29 mouse cellular contexts compared by ENCODE assay signal in genomic region chr8:122707184-122707583, GRCm38 (mm10). TPM values are rescaled to one million over a fixed set of nuclear protein-coding genes. Genes with fewer than 3 reads are reported as not detected.
A peak's percentile ranks its signal among the peaks of the same experiment; 100 is the strongest.
DNase-seq lines count a peak whose midpoint lies in the region; ATAC-seq lines count a peak whose summit lies in the region.
"Had no signal": no experiment of that assay in that cellular context is flagged by ENCODE, and none has a peak within 500 bp of the region (broad histone marks: within the 10 kb centered on the region; RNA-seq: fewer than 3 reads in every experiment).

No protein-coding gene starts in this region.

- no peak overlapping the region for H3K9ac ChIP-seq in hindbrain, embryonic 12.5 days
- no peak overlapping the region for H3K9ac ChIP-seq in midbrain, embryonic 11.5 days (ENCODE audit: low read length)
- no peak overlapping the region for H3K9ac ChIP-seq in midbrain, embryonic 13.5 days (replicated peaks)
- H3K9ac ChIP-seq: embryonic facial prominence, embryonic 13.5 days; forebrain, embryonic 12.5 days; forebrain, embryonic 15.5 days; heart, embryonic 12.5 days; heart, embryonic 15.5 days; hindbrain, embryonic 15.5 days had no signal

- WGBS in hindbrain, embryonic 10.5 days = 73% methylated on average over 4 of the region's 4 CpGs
- WGBS in hindbrain, embryonic 12.5 days = 78% methylated on average over 4 of the region's 4 CpGs
- WGBS in midbrain, embryonic 11.5 days = 73% methylated on average over 4 of the region's 4 CpGs
- 76% methylated on average over 4 of the region's 4 CpGs for WGBS in midbrain, embryonic 13.5 days

- H3K4me2 ChIP-seq in hindbrain, embryonic 12.5 days (replicated peaks) = no peak overlapping the region
- no peak overlapping the region for H3K4me2 ChIP-seq in midbrain, embryonic 11.5 days
- H3K4me2 ChIP-seq in midbrain, embryonic 13.5 days (replicated peaks) = no peak overlapping the region
- H3K4me2 ChIP-seq: embryonic facial prominence, embryonic 13.5 days; forebrain, embryonic 12.5 days; forebrain, embryonic 15.5 days; heart, embryonic 12.5 days; heart, embryonic 15.5 days; hindbrain, embryonic 15.5 days had no signal

- no peaks in the 10 kb centered on the region for H3K9me3 ChIP-seq in hindbrain, embryonic 10.5 days
- no peaks in the 10 kb centered on the region for H3K9me3 ChIP-seq in hindbrain, embryonic 12.5 days (replicated peaks)
- no peaks in the 10 kb centered on the region for H3K9me3 ChIP-seq in midbrain, embryonic 11.5 days (ENCODE audit: control insufficient read depth, low read length)
- H3K9me3 ChIP-seq in midbrain, embryonic 13.5 days = no peaks in the 10 kb centered on the region
- H3K9me3 ChIP-seq: embryonic facial prominence, embryonic 10.5 days; embryonic facial prominence, embryonic 13.5 days; forebrain, embryonic 12.5 days; forebrain, embryonic 15.5 days; G1E; heart, embryonic 12.5 days; heart, embryonic 15.5 days; hindbrain, embryonic 15.5 days had no signal

- H3K27ac ChIP-seq in hindbrain, embryonic 10.5 days = peak overlapping the region; percentile 70
- H3K27ac ChIP-seq in hindbrain, embryonic 12.5 days = no peak overlapping the region
- H3K27ac ChIP-seq in midbrain, embryonic 11.5 days (ENCODE audit: low read depth, low read length) = no peak overlapping the region
- H3K27ac ChIP-seq in midbrain, embryonic 13.5 days = no peak overlapping the region
- H3K27ac ChIP-seq: embryonic facial prominence, embryonic 10.5 days; embryonic facial prominence, embryonic 13.5 days; forebrain, embryonic 12.5 days; forebrain, embryonic 15.5 days; heart, embryonic 15.5 days; hindbrain, embryonic 15.5 days had no signal

- H3K27me3 ChIP-seq in hindbrain, embryonic 10.5 days (ENCODE audit: insufficient read depth, poor library complexity, severe bottlenecking) = peaks cover 26% of the 10 kb centered on the region; the same call in 1 of the 2 replicates
- H3K27me3 ChIP-seq in hindbrain, embryonic 12.5 days = no peaks in the 10 kb centered on the region
- no peaks in the 10 kb centered on the region for H3K27me3 ChIP-seq in midbrain, embryonic 11.5 days (ENCODE audit: control insufficient read depth, insufficient read depth, low read length)
- H3K27me3 ChIP-seq in midbrain, embryonic 13.5 days = peaks cover 3% of the 10 kb centered on the region; the same call in 1 of the 2 replicates
- H3K27me3 ChIP-seq: forebrain, embryonic 15.5 days; hindbrain, embryonic 15.5 days had no signal

- H3K4me3 ChIP-seq in hindbrain, embryonic 10.5 days = no peak overlapping the region
- H3K4me3 ChIP-seq in hindbrain, embryonic 12.5 days = no peak overlapping the region
- H3K4me3 ChIP-seq in midbrain, embryonic 11.5 days (ENCODE audit: low read depth, low read length) = no peak overlapping the region
- no peak overlapping the region for H3K4me3 ChIP-seq in midbrain, embryonic 13.5 days (replicated peaks)
- H3K4me3 ChIP-seq: embryonic facial prominence, embryonic 10.5 days; embryonic facial prominence, embryonic 13.5 days; erythroblast, embryonic 14.5 days; forebrain, embryonic 12.5 days; forebrain, embryonic 15.5 days; heart, embryonic 12.5 days; heart, embryonic 15.5 days; hindbrain, embryonic 15.5 days had no signal

- peaks cover 46% of the 10 kb centered on the region for H3K4me1 ChIP-seq in hindbrain, embryonic 10.5 days (replicated peaks)
- peaks cover 13% of the 10 kb centered on the region for H3K4me1 ChIP-seq in hindbrain, embryonic 12.5 days
- H3K4me1 ChIP-seq in midbrain, embryonic 11.5 days (ENCODE audit: control insufficient read depth, insufficient read depth, low read length) = peaks cover 4% of the 10 kb centered on the region; the same call in 1 of the 2 replicates
- H3K4me1 ChIP-seq in midbrain, embryonic 13.5 days (replicated peaks) = peaks cover 25% of the 10 kb centered on the region

- ATAC-seq in hindbrain, embryonic 12.5 days (ENCODE audit: low FRiP score) = no peak
- ATAC-seq in midbrain, embryonic 11.5 days (ENCODE audit: low FRiP score) = no peak
- ATAC-seq in midbrain, embryonic 13.5 days = no peak
- ATAC-seq: forebrain, embryonic 15.5 days had no signal

- no peak for DNase-seq in hindbrain, embryonic 10.5 days (ENCODE audit: low spot score)
- DNase-seq in midbrain, embryonic 11.5 days (ENCODE audit: low spot score, missing footprints) = peak; percentile 14
- DNase-seq in A20 (ENCODE audit: low read depth, low spot score) = peak; percentile 43
- DNase-seq in thymus, postnatal 14 days = peak; percentile 50
- DNase-seq in cerebellum, adult 11-12 months = no peak
- no peak for DNase-seq in spleen, adult 12 weeks (ENCODE audit: low spot score)
- DNase-seq: adrenal gland, adult 2 months; adrenal gland, postnatal 14 days; B cell, adult 2 months; cerebellum, adult 11 months; cerebellum, adult 8-10 months; cerebellum, postnatal 10 days; cerebellum, postnatal 36 days; embryo, embryonic 11 days; gastrocnemius, postnatal 25 days; heart, adult 18-20 months; heart, postnatal 10 days; heart, postnatal 36 days had no signal

- no peaks in the 10 kb centered on the region for H3K36me3 ChIP-seq in hindbrain, embryonic 10.5 days
- no peaks in the 10 kb centered on the region for H3K36me3 ChIP-seq in hindbrain, embryonic 12.5 days
- H3K36me3 ChIP-seq in midbrain, embryonic 11.5 days (ENCODE audit: control insufficient read depth, insufficient read depth, low read length) = no peaks in the 10 kb centered on the region
- H3K36me3 ChIP-seq in midbrain, embryonic 13.5 days = no peaks in the 10 kb centered on the region
- H3K36me3 ChIP-seq: embryonic facial prominence, embryonic 10.5 days; embryonic facial prominence, embryonic 13.5 days; forebrain, embryonic 12.5 days; forebrain, embryonic 15.5 days; heart, embryonic 12.5 days; heart, embryonic 15.5 days; hindbrain, embryonic 15.5 days had no signal

RNA-seq across cellular contexts. Expression of gene Cbfa2t3, which starts 8.3 kb away (rescaled TPM):
- polyA plus RNA-seq in hindbrain, embryonic 10.5 days (2016; fragmentation: Nextera tagmentation; extraction: Ambion mirVana) = 2.2 and 5.4 TPM in 2 replicates
- 17.1 and 17.3 TPM in 2 replicates for polyA plus RNA-seq in hindbrain, embryonic 12.5 days (2016; fragmentation: Nextera tagmentation; extraction: Ambion mirVana)
- polyA plus RNA-seq in midbrain, embryonic 11.5 days (2014; fragmentation: Nextera tagmentation; extraction: Ambion mirVana) = 6.1 and 6.4 TPM in 2 replicates
- 20.2 and 20.9 TPM in 2 replicates for polyA plus RNA-seq in midbrain, embryonic 13.5 days (2015; fragmentation: Nextera tagmentation; extraction: Ambion mirVana)

Comparison
In these comparisons a context has a peak if more than half of its experiments do, and no peak if none do; other contexts are left out.
1. DNase-seq: peak in midbrain, embryonic 11.5 days (single experiment), A20 (single experiment) and thymus, postnatal 14 days (single experiment); none in hindbrain, embryonic 10.5 days (single experiment), cerebellum, adult 11-12 months (single experiment) and spleen, adult 12 weeks (single experiment).